Mouse (Mus musculus) frontal cortex, postnatal 25 days (tissue): Measurements from ENCODE around the gene Actg1.

Source experiments
- DNase-seq, 2 experiments: peaks; one replicate each; pipeline ENCODE4 v3.0.0; 2022; ENCODE audit warnings: low spot score in 2 of 2

Actg1 gene

DNA sequence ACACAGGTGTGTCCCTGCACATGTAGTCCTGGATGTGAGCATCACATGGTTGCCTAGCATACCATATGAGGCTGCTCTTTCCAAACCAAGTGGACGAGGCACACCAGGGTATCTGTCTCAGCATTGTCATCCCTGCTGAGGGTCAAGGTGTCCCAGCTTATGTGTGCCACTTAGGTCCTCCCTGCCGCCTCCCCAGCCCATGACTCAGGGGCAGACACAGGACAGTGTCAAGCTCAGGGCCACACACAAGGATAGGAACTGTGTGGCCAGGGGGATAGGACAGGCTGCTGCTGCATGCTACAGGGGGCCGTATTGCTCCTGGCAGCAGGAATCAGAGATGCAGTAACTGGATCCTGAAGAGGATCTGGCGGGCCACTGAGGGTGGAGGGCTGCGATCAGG, 12.4 kb upstream of the Actg1 start:
- DNase-seq = no peak

DNA sequence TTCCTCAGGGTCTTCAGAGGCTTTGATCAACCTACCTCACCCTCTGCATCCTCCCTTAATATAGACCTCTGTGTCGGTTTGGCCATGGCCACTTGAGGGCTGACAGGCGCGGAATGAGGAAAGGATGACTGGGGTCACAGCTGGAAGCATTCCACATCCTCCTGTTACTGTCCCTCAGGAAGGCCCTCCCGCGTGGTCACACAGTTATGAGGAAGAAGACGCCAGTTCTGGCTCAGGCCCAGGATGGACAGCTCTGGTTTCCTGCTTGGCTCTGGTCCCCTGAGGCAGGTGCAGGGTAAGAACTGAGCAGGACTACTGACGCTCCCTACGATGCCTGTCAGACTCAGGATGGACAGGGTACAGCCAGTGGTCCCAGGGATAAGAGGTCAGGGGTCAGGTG, 11.7 kb upstream of the Actg1 start:
- DNase-seq = no peak

DNA sequence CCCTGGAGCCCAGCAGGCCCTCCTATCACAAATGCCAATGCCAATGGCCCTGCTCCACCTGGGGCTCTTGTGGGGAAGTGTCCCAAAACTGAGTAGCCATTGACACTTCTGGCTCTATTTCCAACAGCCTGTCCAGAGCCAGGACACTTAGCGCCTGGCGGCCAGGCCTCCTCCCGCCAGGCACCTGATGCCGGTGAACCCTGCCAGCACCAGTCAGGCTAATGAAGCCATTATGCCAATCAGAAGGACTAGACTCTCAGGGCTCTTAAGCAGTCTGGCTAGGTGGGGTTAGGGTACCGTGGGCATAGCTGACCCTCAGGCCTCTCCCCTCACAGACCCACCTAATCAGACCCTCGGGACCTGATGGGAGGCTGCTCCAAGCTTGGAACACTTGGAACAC, 11.0 kb upstream of the Actg1 start:
- no peak for DNase-seq

GRCm38 (mm10) chr11:120357791-120358401, 9.6 kb upstream of the Actg1 start:
- peak in 1 of 2 experiments; percentile 59 for DNase-seq

DNA sequence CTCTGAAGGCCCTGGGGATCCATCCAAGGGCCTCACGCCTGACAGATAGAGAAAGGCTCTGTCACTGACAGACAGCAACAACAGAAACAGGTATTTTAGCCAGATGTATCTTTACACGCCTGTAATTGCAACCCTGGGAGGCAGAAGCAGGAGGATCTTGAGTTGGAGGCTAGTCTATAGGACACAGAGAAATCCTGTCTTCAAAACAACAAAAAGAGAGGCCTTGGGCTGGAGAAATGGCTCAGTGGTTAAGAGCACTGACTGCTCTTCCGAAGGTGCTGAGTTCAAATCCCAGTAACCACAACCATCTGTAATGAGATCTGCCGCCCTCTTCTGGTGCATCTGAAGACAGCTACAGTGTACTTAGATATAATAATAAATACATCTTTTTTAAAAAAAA, 8.6 kb upstream of the Actg1 start:
- no peak for DNase-seq

GRCm38 (mm10) chr11:120356319-120356840, 8.0 kb upstream of the Actg1 start:
- no peak for DNase-seq

- DNase-seq = no peak
Measured at GRCm38 (mm10) chr11:120355277-120356039, 7.1 kb upstream of the Actg1 start.

DNA sequence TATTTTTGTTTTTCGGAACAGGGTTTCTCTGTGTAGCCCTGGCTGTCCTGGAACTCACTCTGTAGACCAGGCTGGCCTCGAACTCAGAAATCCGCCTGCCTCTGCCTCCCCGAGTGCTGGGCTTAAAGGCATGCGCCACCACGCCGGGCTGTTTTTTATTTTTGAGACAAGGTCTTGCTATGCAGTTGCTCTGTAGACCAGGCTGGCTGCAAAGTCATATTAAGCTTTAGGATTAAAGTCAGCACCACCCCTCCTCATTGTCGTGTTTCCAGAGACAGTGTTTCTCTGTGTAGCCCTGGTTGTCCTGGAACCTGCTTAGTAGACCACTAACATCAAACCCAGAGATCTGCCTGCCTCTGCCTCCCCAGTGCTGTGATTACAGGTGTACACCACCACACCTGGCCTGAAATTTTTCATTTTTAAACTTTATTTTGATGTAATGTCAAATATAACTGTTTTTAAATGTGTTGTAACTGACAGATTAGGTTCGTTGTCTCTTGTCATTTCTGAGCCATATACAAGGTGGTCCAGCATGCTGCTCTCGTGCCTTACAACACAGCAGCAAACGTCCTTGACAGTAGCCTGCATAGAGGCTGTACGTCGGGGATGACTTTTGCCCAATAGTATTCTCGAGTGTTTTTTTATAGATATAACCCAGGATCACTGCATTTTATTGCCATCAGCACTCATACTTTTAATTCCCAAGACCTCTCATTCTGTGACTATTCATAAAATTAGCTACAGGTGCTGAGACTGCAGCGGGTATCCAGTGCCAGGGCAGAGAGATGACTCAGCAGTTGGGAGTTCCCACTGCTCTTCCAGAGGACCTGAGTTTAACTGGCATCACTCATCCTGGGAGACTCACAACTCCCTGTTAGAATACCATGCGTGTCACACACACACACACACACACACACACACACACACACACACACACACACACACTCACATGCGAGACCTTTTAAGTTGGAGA, 6.2 kb upstream of the Actg1 start:
- DNase-seq = no peak

- peak in 1 of 2 experiments; percentile 45 for DNase-seq
Measured at GRCm38 (mm10) chr11:120353500-120354303, 5.4 kb upstream of the Actg1 start.

GRCm38 (mm10) chr11:120352571-120353290, 4.4 kb upstream of the Actg1 start:
- DNase-seq = peak in 1 of 2 experiments; percentile 7

GRCm38 (mm10) chr11:120352093-120352350, 3.7 kb upstream of the Actg1 start:
- DNase-seq = peak in 1 of 2 experiments; percentile 3

DNA sequence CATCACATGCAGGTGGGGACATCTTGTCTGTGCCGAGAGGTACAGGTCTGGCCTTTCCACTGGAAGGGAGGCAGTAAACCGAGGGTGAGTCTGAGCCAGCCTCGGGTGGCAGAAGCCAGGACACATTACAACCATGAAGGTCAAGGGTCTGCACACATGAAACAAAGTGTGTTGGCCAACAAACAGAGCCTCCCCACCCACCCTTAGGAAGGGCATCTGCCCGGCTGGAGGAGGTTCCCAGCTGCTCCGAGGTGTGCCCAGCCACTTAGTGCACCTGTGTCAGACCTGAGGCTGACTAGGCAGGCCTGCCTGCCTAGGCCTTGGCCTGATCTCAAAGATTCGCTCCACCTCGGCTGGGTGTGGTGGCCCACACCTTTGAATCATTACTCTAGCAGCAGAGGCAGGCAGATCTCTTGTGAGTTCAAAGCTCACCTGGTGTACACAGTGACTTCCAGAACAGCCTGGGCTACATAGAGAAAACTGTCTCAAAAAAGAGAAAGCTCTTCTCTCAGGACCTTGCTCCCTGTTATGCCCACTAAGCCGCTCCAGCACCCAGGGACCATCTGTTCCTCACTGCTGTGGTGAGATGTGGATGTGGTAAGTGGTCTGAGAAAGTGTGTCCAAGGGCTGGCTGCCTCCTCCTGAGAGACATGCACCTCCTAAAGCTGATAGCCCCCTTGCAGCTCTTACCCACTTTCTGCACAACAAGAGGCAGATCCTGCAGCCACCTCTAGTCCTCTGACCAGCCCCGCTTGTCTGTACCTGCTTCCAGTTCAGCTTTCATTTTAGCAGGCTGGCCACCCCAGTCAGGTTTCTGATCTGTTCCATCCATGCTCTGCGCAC, 3.1 kb upstream of the Actg1 start:
- DNase-seq = peak; percentile 2 to 6

DNA sequence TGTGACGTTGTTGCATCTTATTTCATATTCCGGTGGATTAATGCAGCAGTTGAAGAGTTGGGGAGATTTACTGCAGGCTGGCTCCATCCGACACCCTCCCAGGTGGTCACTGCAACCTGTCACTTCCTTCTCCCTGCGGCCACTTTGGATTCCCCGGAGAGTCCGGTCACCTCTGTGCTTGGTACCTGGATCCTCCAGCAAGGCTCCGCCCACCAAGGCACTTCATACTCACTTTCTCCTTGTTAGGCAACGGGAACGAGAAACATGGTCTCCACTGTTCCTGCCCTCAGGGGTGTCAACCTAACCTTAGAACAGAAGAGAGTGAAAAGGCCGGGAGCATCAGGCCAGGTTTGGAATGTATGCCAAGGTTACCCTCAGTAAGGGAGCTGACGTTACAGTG, 2.4 kb upstream of the Actg1 start:
- peak; percentile 4 to 11 for DNase-seq

DNA sequence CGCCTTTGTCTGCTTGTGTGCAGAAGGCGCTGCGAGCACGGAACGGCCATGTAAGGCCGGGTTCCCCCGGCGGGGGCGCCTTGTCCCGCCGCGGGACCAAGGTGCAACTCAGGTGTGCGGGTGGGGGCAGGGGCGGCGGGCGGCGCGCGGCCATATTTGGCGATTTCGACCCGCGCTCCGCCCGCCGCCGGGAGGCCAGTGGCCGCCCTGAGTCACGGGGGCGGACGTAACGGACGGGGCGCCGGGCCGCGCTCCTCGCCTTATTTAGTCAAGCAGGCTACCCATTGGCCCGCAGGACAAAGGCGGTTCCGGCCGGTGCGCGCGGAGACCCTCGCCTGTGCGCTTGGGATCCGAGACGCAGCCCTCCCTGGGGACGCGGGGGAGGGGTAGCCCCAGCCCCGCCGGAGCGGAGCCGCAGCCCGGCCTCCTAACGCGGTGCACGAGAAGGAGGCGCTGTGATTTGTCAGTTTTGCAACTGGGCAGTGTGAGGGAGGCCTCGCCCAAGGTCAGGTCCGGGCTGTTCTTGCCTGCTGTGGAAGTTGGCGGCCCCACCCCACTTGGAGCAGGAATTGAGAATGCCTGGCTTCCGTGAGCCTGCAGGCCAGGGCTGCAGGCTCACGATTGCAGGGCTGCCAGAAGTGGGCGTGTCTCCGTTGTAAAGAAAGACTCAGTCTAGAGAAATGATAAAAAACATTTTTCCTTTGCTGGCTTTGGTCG, 1.8 kb upstream of the Actg1 start:
- DNase-seq = peak; percentile 47 to 55

DNA sequence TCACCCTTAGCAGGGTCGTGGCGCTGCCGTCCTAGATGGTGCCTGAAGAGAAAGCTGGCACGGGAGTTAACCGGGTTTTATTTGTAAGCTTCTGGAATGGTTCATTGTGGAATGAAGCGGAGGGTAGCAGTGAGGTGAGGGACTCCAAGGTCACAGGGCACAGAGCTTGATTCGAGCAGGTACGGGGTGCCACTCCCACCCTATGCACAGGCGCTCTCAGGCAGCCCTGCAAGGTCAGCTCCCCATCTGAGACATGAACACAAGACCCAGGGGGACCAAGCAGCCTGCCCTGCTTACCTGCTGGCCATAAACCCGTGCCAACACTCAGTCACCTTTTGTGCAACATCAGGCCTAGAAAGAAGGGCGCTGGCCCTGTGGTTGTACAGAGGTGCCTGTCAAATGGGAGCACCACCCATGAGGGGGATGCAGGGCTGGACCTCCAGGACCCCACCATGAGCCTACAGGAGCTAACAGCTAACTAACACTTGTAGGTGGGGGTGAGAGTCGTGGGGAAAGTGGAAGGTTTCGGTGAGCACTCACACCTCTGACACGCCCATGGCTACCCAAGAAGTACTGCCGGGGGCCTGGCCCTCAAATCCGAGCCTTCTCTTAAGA, 1.1 kb upstream of the Actg1 start:
- DNase-seq = peak; percentile 29 to 35

GRCm38 (mm10) chr11:120348684-120349370, 485 bp upstream of the Actg1 start:
- DNase-seq = peak; percentile 42 to 44

GRCm38 (mm10) chr11:120347301-120347700, 1.0 kb downstream of the Actg1 start:
- peak; percentile 5 to 6 for DNase-seq
